Comparison of ENCODE assay signal across 18 mouse cellular contexts in the genomic region with DNA sequence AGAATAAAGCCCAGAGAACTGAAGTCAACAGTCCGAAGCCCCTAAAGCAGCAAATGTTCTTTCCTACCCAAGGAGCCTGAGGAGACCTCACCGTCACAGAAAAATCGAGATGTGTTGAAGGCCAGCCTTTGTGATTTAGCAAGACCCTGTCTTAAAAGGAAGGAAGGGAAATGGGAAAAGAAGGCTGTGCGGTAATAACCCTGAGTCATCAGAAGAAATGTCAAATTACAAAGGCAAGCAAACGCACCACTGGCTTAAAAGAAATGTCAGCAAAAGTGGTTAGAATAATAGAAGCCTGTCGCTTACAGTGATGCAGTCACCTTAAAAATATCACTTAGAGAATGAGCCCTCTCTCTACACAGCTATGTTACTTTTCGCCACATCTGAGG. TPM values are rescaled to one million over a fixed set of nuclear protein-coding genes. Genes with fewer than 3 reads are reported as not detected.
DNase-seq lines count a peak whose midpoint lies in the region; ATAC-seq lines count a peak whose summit lies in the region.
"Had no signal": no experiment of that assay in that cellular context is flagged by ENCODE, and none has a peak within 500 bp of the region (broad histone marks: within the 10 kb centered on the region; RNA-seq: fewer than 3 reads in every experiment).

No protein-coding gene starts in this region.

- no peaks in the 10 kb centered on the region for H3K27me3 ChIP-seq in kidney, embryonic 15.5 days
- H3K27me3 ChIP-seq: embryonic facial prominence, embryonic 15.5 days; forebrain, embryonic 12.5 days; heart, embryonic 13.5 days; lung, embryonic 15.5 days; neural tube, embryonic 15.5 days; stomach, embryonic 15.5 days had no signal

- DNase-seq in kidney, postnatal 4 days: no peak
- DNase-seq in 3T3-L1 (ENCODE audit: low read depth, low spot score): peak; percentile 14
- no peak for DNase-seq in ovary, postnatal 14 days (ENCODE audit: low spot score)
- DNase-seq: cerebellum, adult 8-10 months; heart, postnatal 4 days; layer of hippocampus, postnatal 36 days; retina, postnatal 1 day had no signal

- peak overlapping the region; percentile 66 for H3K27ac ChIP-seq in kidney, embryonic 15.5 days
- H3K27ac ChIP-seq: embryonic facial prominence, embryonic 15.5 days; forebrain, embryonic 12.5 days; heart, embryonic 13.5 days; hindbrain, postnatal 0 days; lung, embryonic 15.5 days; neural tube, embryonic 15.5 days; stomach, embryonic 15.5 days had no signal

- H3K36me3 ChIP-seq in kidney, embryonic 15.5 days: peaks cover 10% of the 10 kb centered on the region; the same call in 1 of the 2 replicates
- H3K36me3 ChIP-seq: embryonic facial prominence, embryonic 15.5 days; forebrain, embryonic 12.5 days; lung, embryonic 15.5 days; neural tube, embryonic 15.5 days; stomach, embryonic 15.5 days had no signal

- H3K9me3 ChIP-seq in kidney, embryonic 15.5 days (replicated peaks): no peaks in the 10 kb centered on the region
- H3K9me3 ChIP-seq: embryonic facial prominence, embryonic 15.5 days; forebrain, embryonic 12.5 days; heart, embryonic 13.5 days; lung, embryonic 15.5 days; neural tube, embryonic 15.5 days; stomach, embryonic 15.5 days had no signal

- peak; percentile 48 for ATAC-seq in kidney, embryonic 15.5 days (replicated peaks; ENCODE audit: low FRiP score)
- ATAC-seq in CD4-positive, CD25-positive, alpha-beta regulatory T cell, adult 4 months: peak; percentile 38
- ATAC-seq in inflammation-experienced regulatory T-cells, adult 6 months: peak; percentile 29
- ATAC-seq in frontal cortex, adult (ENCODE audit: low TSS enrichment): no peak
- ATAC-seq: hindbrain, postnatal 0 days had no signal

- H3K4me1 ChIP-seq in kidney, embryonic 15.5 days: peaks cover 31% of the 10 kb centered on the region
- H3K4me1 ChIP-seq: embryonic facial prominence, embryonic 15.5 days; forebrain, embryonic 12.5 days; neural tube, embryonic 15.5 days; stomach, embryonic 15.5 days had no signal

- H3K4me3 ChIP-seq in kidney, embryonic 15.5 days (replicated peaks): no peak overlapping the region
- H3K4me3 ChIP-seq: embryonic facial prominence, embryonic 15.5 days; forebrain, embryonic 12.5 days; heart, embryonic 13.5 days; lung, embryonic 15.5 days; neural tube, embryonic 15.5 days; stomach, embryonic 15.5 days had no signal

- WGBS in kidney, embryonic 15.5 days: 17% methylated on average over 7 of the region's 7 CpGs

- peak overlapping the region; percentile 9; the same call in 1 of the 2 replicates for H3K4me2 ChIP-seq in kidney, embryonic 15.5 days
- H3K4me2 ChIP-seq: embryonic facial prominence, embryonic 15.5 days; forebrain, embryonic 12.5 days; heart, embryonic 13.5 days; lung, embryonic 15.5 days; neural tube, embryonic 15.5 days; stomach, embryonic 15.5 days had no signal

- H3K9ac ChIP-seq in kidney, embryonic 15.5 days: no peak overlapping the region
- H3K9ac ChIP-seq: embryonic facial prominence, embryonic 15.5 days; forebrain, embryonic 12.5 days; heart, embryonic 13.5 days; lung, embryonic 15.5 days; neural tube, embryonic 15.5 days; stomach, embryonic 15.5 days had no signal

RNA-seq across cellular contexts. Expression of gene Slc7a7, which starts 19.1 kb away (rescaled TPM):
- 11.0 and 11.4 TPM in 2 replicates for polyA plus RNA-seq in kidney, embryonic 15.5 days (2015; fragmentation: Nextera tagmentation; extraction: Ambion mirVana)
- polyA plus RNA-seq in CD4-positive, CD25-positive, alpha-beta regulatory T cell, adult 4 months (2017; shearing (Covaris generic)): 1 to 10 TPM; 1.2 to 1.3 TPM
- 1 to 10 TPM in 1 of 3 experiments, under 1 TPM in 2; 0.42 to 2.5 (median 0.49) TPM for polyA plus RNA-seq in inflammation-experienced regulatory T-cells, adult 6 months (2017; shearing (Covaris generic))

RNA-seq across cellular contexts. Expression of gene Mrpl52, which starts 28.2 kb away (rescaled TPM):
- polyA plus RNA-seq in kidney, embryonic 15.5 days (2015; fragmentation: Nextera tagmentation; extraction: Ambion mirVana): 265 and 305 TPM in 2 replicates
- polyA plus RNA-seq in CD4-positive, CD25-positive, alpha-beta regulatory T cell, adult 4 months (2017; shearing (Covaris generic)): 100 to 1,000 TPM; 216 to 249 TPM
- 100 to 1,000 TPM; 253 to 303 (median 292) TPM for polyA plus RNA-seq in inflammation-experienced regulatory T-cells, adult 6 months (2017; shearing (Covaris generic))

RNA-seq across cellular contexts. Expression of gene Mmp14, which starts 32.9 kb away (rescaled TPM):
- 155 and 168 TPM in 2 replicates for polyA plus RNA-seq in kidney, embryonic 15.5 days (2015; fragmentation: Nextera tagmentation; extraction: Ambion mirVana)
- polyA plus RNA-seq in CD4-positive, CD25-positive, alpha-beta regulatory T cell, adult 4 months (2017; shearing (Covaris generic)): not detected
- under 1 TPM in 2 of 3 experiments, not detected in 1; 0.29 to 0.47 TPM for polyA plus RNA-seq in inflammation-experienced regulatory T-cells, adult 6 months (2017; shearing (Covaris generic))

RNA-seq across cellular contexts. Expression of gene Oxa1l, which starts 37.9 kb away (rescaled TPM):
- polyA plus RNA-seq in kidney, embryonic 15.5 days (2015; fragmentation: Nextera tagmentation; extraction: Ambion mirVana): 50.9 and 61.0 TPM in 2 replicates
- 10 to 100 TPM; 77.4 to 80.4 TPM for polyA plus RNA-seq in CD4-positive, CD25-positive, alpha-beta regulatory T cell, adult 4 months (2017; shearing (Covaris generic))
- 10 to 100 TPM; 65.9 to 91.6 (median 69.3) TPM for polyA plus RNA-seq in inflammation-experienced regulatory T-cells, adult 6 months (2017; shearing (Covaris generic))

Comparison
In these comparisons a context has a peak if more than half of its experiments do, and no peak if none do; other contexts are left out.
1. RNA of gene Mmp14, which starts 32.9 kb away (polyA plus RNA-seq): 155 to 168 TPM in kidney, embryonic 15.5 days; 0.29 to 0.47 TPM in inflammation-experienced regulatory T-cells, adult 6 months and not detected in CD4-positive, CD25-positive, alpha-beta regulatory T cell, adult 4 months; every median in the first group is over 100 times any median in the second.